Mouse (Mus musculus): ENCODE measurements around the gene Klhl11.

- TF ChIP-seq CTCF (IDR thresholded peaks at IDR 0.05; ENCODE audit: low read depth, low read length) (no peak), POLR2A (IDR thresholded peaks at IDR 0.05; ENCODE audit: borderline replicate concordance, low read depth, low read length) (no peak)
Observed at GRCm38 (mm10) chr11:100421537-100421936, 51.0 kb downstream of the Klhl11 start.
